Comparison of ENCODE assay signal across 23 mouse cellular contexts in genomic region chr4:18169855-18170508, GRCm38 (mm10).
"Had no signal": no experiment of that assay in that cellular context is flagged by ENCODE, and none has a peak within 500 bp of the region (broad histone marks: within the 10 kb centered on the region; RNA-seq: fewer than 3 reads in every experiment).

No protein-coding gene starts in this region.

- H3K27me3 ChIP-seq: limb, embryonic 12.5 days; limb, embryonic 15.5 days; lung, embryonic 15.5 days; neural tube, embryonic 13.5 days; stomach, embryonic 15.5 days had no signal

- H3K9ac ChIP-seq: limb, embryonic 12.5 days; limb, embryonic 15.5 days; liver, embryonic 14.5 days; liver, postnatal 0 days; lung, embryonic 15.5 days; neural tube, embryonic 13.5 days; stomach, embryonic 15.5 days had no signal

- H3K27ac ChIP-seq: kidney, postnatal 0 days; layer of hippocampus, adult 2 months; limb, embryonic 12.5 days; limb, embryonic 15.5 days; liver, embryonic 14.5 days; lung, embryonic 15.5 days; neural tube, embryonic 13.5 days; stomach, embryonic 15.5 days had no signal

- DNase-seq: kidney, adult 2 months; kidney, postnatal 25 days; left cerebral cortex, postnatal 4 days; liver, postnatal 0 days; lung, postnatal 10 days; lung, postnatal 4 days; midbrain, embryonic 14.5 days; retina, postnatal 1 day; right cerebral cortex, postnatal 25 days; spleen, adult 18-20 months; thymus, adult 18-20 months; thymus, postnatal 36 days had no signal

- H3K4me3 ChIP-seq: layer of hippocampus, adult 2 months; limb, embryonic 12.5 days; limb, embryonic 15.5 days; lung, embryonic 15.5 days; myocyte; neural tube, embryonic 13.5 days; stomach, embryonic 15.5 days had no signal

- H3K4me1 ChIP-seq: limb, embryonic 12.5 days; limb, embryonic 15.5 days; lung, embryonic 15.5 days; neural tube, embryonic 13.5 days; stomach, embryonic 15.5 days had no signal

- ATAC-seq: liver, postnatal 0 days had no signal

- H3K36me3 ChIP-seq: limb, embryonic 12.5 days; limb, embryonic 15.5 days; lung, embryonic 15.5 days; neural tube, embryonic 13.5 days; stomach, embryonic 15.5 days had no signal

- H3K4me2 ChIP-seq: limb, embryonic 12.5 days; limb, embryonic 15.5 days; liver, embryonic 11.5 days; lung, embryonic 15.5 days; midbrain, embryonic 11.5 days; neural tube, embryonic 13.5 days; stomach, embryonic 15.5 days had no signal

- H3K9me3 ChIP-seq: limb, embryonic 12.5 days; limb, embryonic 15.5 days; lung, embryonic 15.5 days; neural tube, embryonic 13.5 days; stomach, embryonic 15.5 days had no signal
